Mouse (Mus musculus): ENCODE measurements around the gene Dda1.

DNA sequence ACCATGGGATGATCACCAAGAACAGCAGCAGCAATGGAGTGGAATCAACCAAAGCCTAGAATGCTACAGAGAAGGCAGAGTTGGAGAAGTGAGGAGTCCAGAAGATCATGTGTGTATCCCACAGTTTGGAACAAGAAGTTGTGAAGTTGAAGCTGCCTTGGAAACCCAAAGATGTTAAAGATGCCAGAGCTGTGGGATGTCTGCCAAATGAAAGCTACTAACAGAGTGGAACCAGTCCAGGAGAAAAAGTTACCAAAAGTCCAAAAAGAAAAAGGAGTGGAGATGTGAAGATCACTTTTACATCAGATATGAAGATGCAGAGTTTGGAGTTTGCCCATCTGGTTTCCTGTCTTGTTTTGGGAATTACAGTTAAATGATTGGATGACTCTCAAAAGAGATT is 46.9 kb upstream of the Dda1 start:
- no peak for TF ChIP-seq CTCF (IDR thresholded peaks at IDR 0.05; ENCODE audit: extremely low read depth, insufficient read depth, low read length)
- TF ChIP-seq POLR2A (IDR thresholded peaks at IDR 0.05; ENCODE audit: extremely low read depth, insufficient read depth, low read length), result no peak

Data from cortical plate, adult 2 months (tissue).